Mouse (Mus musculus) olfactory bulb, adult 2 months (tissue): ENCODE data around the gene Vil1.

ENCODE experiments used
- CTCF ChIP-seq: fragments of 200-500 bp; IDR thresholded peaks from 2 replicates; pipeline ENCODE4 v1.5.1; 2012; ENCODE audit warnings: low read depth, mild to moderate bottlenecking, low read length, moderate library complexity; ENCODE audit not compliant: insufficient read depth
- POLR2A ChIP-seq: fragments of 200-500 bp; IDR thresholded peaks from 2 replicates; pipeline ENCODE4 v1.6.1; 2012; ENCODE audit warnings: mild to moderate bottlenecking, low read depth, low read length, moderate library complexity; ENCODE audit not compliant: insufficient read depth

- TF ChIP-seq POLR2A (no peak), CTCF (no peak)
Observed at GRCm38 (mm10) chr1:74404206-74404605, 5.0 kb upstream of the Vil1 start.
